ENCODE assay signal across 15 mouse cellular contexts in genomic region chr2:26147706-26148370, GRCm38 (mm10). TPM values are rescaled to one million over a fixed set of nuclear protein-coding genes. Genes with fewer than 3 reads are reported as not detected.
DNase-seq lines count a peak whose midpoint lies in the region; ATAC-seq lines count a peak whose summit lies in the region.
"Had no signal": no experiment of that assay in that cellular context is flagged by ENCODE, and none has a peak within 500 bp of the region (broad histone marks: within the 10 kb centered on the region; RNA-seq: fewer than 3 reads in every experiment).

No protein-coding gene starts in this region.

- H3K4me2 ChIP-seq in heart, embryonic 12.5 days: no peak overlapping the region
- no peak overlapping the region for H3K4me2 ChIP-seq in neural tube, embryonic 15.5 days
- no peak overlapping the region for H3K4me2 ChIP-seq in embryonic facial prominence, embryonic 14.5 days (ENCODE audit: low read depth, low read length)
- H3K4me2 ChIP-seq: embryonic facial prominence, embryonic 12.5 days; liver, embryonic 11.5 days had no signal

- H3K4me1 ChIP-seq in heart, embryonic 12.5 days (replicated peaks): no peaks in the 10 kb centered on the region
- H3K4me1 ChIP-seq in neural tube, embryonic 15.5 days: peaks cover 15% of the 10 kb centered on the region
- H3K4me1 ChIP-seq in embryonic facial prominence, embryonic 14.5 days (ENCODE audit: control insufficient read depth, insufficient read depth, low read length): 0 out of 2 replicates have a peak, but pooled peaks cover 5% of the 10 kb centered on the region

- H3K27ac ChIP-seq in heart, embryonic 12.5 days (ENCODE audit: poor library complexity, severe bottlenecking): no peak overlapping the region
- H3K27ac ChIP-seq in neural tube, embryonic 15.5 days (replicated peaks): no peak overlapping the region
- no peak overlapping the region for H3K27ac ChIP-seq in embryonic facial prominence, embryonic 14.5 days (replicated peaks; ENCODE audit: low read depth, low read length)
- H3K27ac ChIP-seq: embryonic facial prominence, embryonic 12.5 days; layer of hippocampus, adult 2 months had no signal

- H3K27me3 ChIP-seq in heart, embryonic 12.5 days (replicated peaks): no peaks in the 10 kb centered on the region
- no peaks in the 10 kb centered on the region for H3K27me3 ChIP-seq in neural tube, embryonic 15.5 days (replicated peaks)
- H3K27me3 ChIP-seq in embryonic facial prominence, embryonic 14.5 days (replicated peaks; ENCODE audit: control insufficient read depth, insufficient read depth, low read length): no peaks in the 10 kb centered on the region
- H3K27me3 ChIP-seq: embryonic facial prominence, embryonic 12.5 days had no signal

- no peaks in the 10 kb centered on the region for H3K36me3 ChIP-seq in heart, embryonic 12.5 days
- no peaks in the 10 kb centered on the region for H3K36me3 ChIP-seq in neural tube, embryonic 15.5 days
- no peaks in the 10 kb centered on the region for H3K36me3 ChIP-seq in embryonic facial prominence, embryonic 14.5 days (ENCODE audit: control insufficient read depth, insufficient read depth, low read length)
- H3K36me3 ChIP-seq: embryonic facial prominence, embryonic 12.5 days had no signal

- no peak overlapping the region for H3K4me3 ChIP-seq in heart, embryonic 12.5 days
- H3K4me3 ChIP-seq in neural tube, embryonic 15.5 days (replicated peaks): no peak overlapping the region
- no peak overlapping the region for H3K4me3 ChIP-seq in embryonic facial prominence, embryonic 14.5 days (ENCODE audit: low read depth, low read length)
- H3K4me3 ChIP-seq: embryonic facial prominence, embryonic 12.5 days; layer of hippocampus, adult 2 months; megakaryocyte, embryonic 14.5 days had no signal

- H3K9me3 ChIP-seq in heart, embryonic 12.5 days (replicated peaks): no peaks in the 10 kb centered on the region
- H3K9me3 ChIP-seq in neural tube, embryonic 15.5 days (replicated peaks): no peaks in the 10 kb centered on the region
- no peaks in the 10 kb centered on the region for H3K9me3 ChIP-seq in embryonic facial prominence, embryonic 14.5 days (ENCODE audit: control insufficient read depth, low read length)
- H3K9me3 ChIP-seq: embryonic facial prominence, embryonic 12.5 days; megakaryocyte, embryonic 14.5 days had no signal

- ATAC-seq in heart, embryonic 12.5 days (ENCODE audit: insufficient number of reproducible peaks, low FRiP score): no peak
- ATAC-seq in neural tube, embryonic 15.5 days (ENCODE audit: low FRiP score): no peak
- 0 out of 2 replicates have a peak, but pooled peaks have one; percentile 18 for ATAC-seq in embryonic facial prominence, embryonic 14.5 days (ENCODE audit: low read depth)
- ATAC-seq: forebrain, embryonic 14.5 days had no signal

- no peak overlapping the region for H3K9ac ChIP-seq in heart, embryonic 12.5 days
- no peak overlapping the region for H3K9ac ChIP-seq in neural tube, embryonic 15.5 days (replicated peaks)
- H3K9ac ChIP-seq in embryonic facial prominence, embryonic 14.5 days (ENCODE audit: low read depth, low read length): no peak overlapping the region
- H3K9ac ChIP-seq: embryonic facial prominence, embryonic 12.5 days had no signal

- WGBS in heart, embryonic 12.5 days: 47% methylated on average over 7 of the region's 7 CpGs
- 42% methylated on average over 7 of the region's 7 CpGs for WGBS in neural tube, embryonic 15.5 days
- 30% methylated on average over 7 of the region's 7 CpGs for WGBS in embryonic facial prominence, embryonic 14.5 days

- peak; percentile 94 for DNase-seq in heart, adult 11 months
- peak; percentile 41 for DNase-seq in neural tube, embryonic 10.5 days (ENCODE audit: extremely low spot score, low spot score)
- peak; percentile 29 for DNase-seq in embryonic facial prominence, embryonic 14.5 days (ENCODE audit: low spot score)
- no peak for DNase-seq in c-Kit-positive CD71-positive TER-119-positive erythroid progenitor cells, embryonic 14.5 days (ENCODE audit: low spot score)
- DNase-seq in layer of hippocampus, adult 18-20 months (ENCODE audit: low spot score in 2 of 2): no peak
- DNase-seq: adrenal gland, postnatal 25 days; kidney, adult 11 months; thymus, adult 18-20 months had no signal

RNA-seq across cellular contexts. Expression of gene Nacc2, which starts 24.8 kb away (rescaled TPM):
- polyA plus RNA-seq in heart, embryonic 12.5 days (2016; fragmentation: Nextera tagmentation; extraction: Ambion mirVana): 6.5 and 6.6 TPM in 2 replicates
- polyA plus RNA-seq in neural tube, embryonic 15.5 days (2015; fragmentation: Nextera tagmentation; extraction: Ambion mirVana): 22.9 and 23.6 TPM in 2 replicates
- 7.0 and 8.9 TPM in 2 replicates for polyA plus RNA-seq in embryonic facial prominence, embryonic 14.5 days (2014; fragmentation: Nextera tagmentation; extraction: Ambion mirVana)
- total RNA-seq in layer of hippocampus, adult 18-20 months (2021): 10 to 100 TPM; 64.6 to 78.3 TPM

Comparison
In these comparisons a context has a peak if more than half of its experiments do, and no peak if none do; other contexts are left out.
1. DNase-seq: peak in heart, adult 11 months (single experiment), neural tube, embryonic 10.5 days (single experiment) and embryonic facial prominence, embryonic 14.5 days (single experiment); none in c-Kit-positive CD71-positive TER-119-positive erythroid progenitor cells, embryonic 14.5 days (single experiment) and layer of hippocampus, adult 18-20 months (0 of 2).